Mouse (Mus musculus) G1E (cell line): ENCODE results near the gene D16Ertd472e. TPM values are rescaled to one million over a fixed set of nuclear protein-coding genes. Genes with fewer than 3 reads are reported as not detected.

Experiments used
- ATAC-seq: 2 replicates; pipeline ENCODE4 v1.8.0; 2016; ENCODE audit warnings: mild to moderate bottlenecking; ENCODE audit not compliant: insufficient number of reproducible peaks, poor library complexity, low FRiP score, severe bottlenecking; ENCODE audit errors: extremely low read depth
- DNase-seq: peaks from one replicate; pipeline ENCODE4 v3.0.0; 2012; ENCODE audit warnings: low spot score
- H3K27me3 ChIP-seq: 2 replicates; pipeline ENCODE4 v1.6.1; 2012; ENCODE audit warnings: mild to moderate bottlenecking, low read length, inconsistent platforms; ENCODE audit not compliant: insufficient read depth
- H3K36me3 ChIP-seq: replicated peaks from 2 replicates; pipeline ENCODE3; 2012; ENCODE audit warnings: mild to moderate bottlenecking, inconsistent platforms
- H3K4me1 ChIP-seq: 2 replicates; pipeline ENCODE4 v1.6.1; 2012; ENCODE audit warnings: low read depth, low read length, inconsistent platforms, mixed read lengths; ENCODE audit not compliant: insufficient read depth
- H3K4me3 ChIP-seq: 2 replicates; pipeline ENCODE4 v1.5.1; 2012; ENCODE audit warnings: low read depth, mild to moderate bottlenecking, inconsistent platforms, low read length, moderate library complexity, mixed read lengths
- H3K9me3 ChIP-seq: replicated peaks from 2 replicates; pipeline ENCODE4 v1.6.1; 2012; ENCODE audit warnings: inconsistent platforms
- CTCF ChIP-seq: IDR thresholded peaks from 2 replicates; pipeline ENCODE4 v1.5.1; 2012; ENCODE audit warnings: low read depth, low read length, inconsistent platforms, mixed read lengths
- GATA1 ChIP-seq: IDR thresholded peaks from 2 replicates; pipeline ENCODE4 v1.6.1; 2012; ENCODE audit warnings: borderline replicate concordance, low read length, inconsistent platforms, mixed read lengths
- GATA2 ChIP-seq: IDR thresholded peaks from 2 replicates; pipeline ENCODE4 v1.6.1; 2012; ENCODE audit warnings: low read depth, low read length, inconsistent platforms, borderline replicate concordance
- POLR2AphosphoS5 ChIP-seq: IDR thresholded peaks from 2 replicates; pipeline ENCODE4 v1.6.1; 2012; ENCODE audit warnings: low read depth, low read length, inconsistent platforms; ENCODE audit not compliant: insufficient replicate concordance
- TAL1 ChIP-seq: conservative IDR thresholded peaks from 2 replicates; pipeline ENCODE4 v1.6.1; 2012; ENCODE audit warnings: low read depth, low read length, inconsistent platforms, mixed read lengths
- polyA plus RNA-seq: library from polyadenylated mRNA; stranded (reverse); fragments of >175 nt; gene quantifications from 2 replicates; pipeline ENCODE4 v1.2.3, GENCODE M21; 2012
- total RNA-seq, 2 experiments: library from RNA; stranded (forward) in 1 of 2; stranded (reverse) in 1 of 2; fragments of 200-1000 nt in 1 of 2; fragments of >200 nt in 1 of 2; fragmentation: Nextera tagmentation in 1 of 2; gene quantifications; 2 replicates each; pipeline ENCODE4 v1.2.3; 2014 to 2017

Gene D16Ertd472e
- total and polyA plus RNA-seq, 3 experiments: not detected

DNA sequence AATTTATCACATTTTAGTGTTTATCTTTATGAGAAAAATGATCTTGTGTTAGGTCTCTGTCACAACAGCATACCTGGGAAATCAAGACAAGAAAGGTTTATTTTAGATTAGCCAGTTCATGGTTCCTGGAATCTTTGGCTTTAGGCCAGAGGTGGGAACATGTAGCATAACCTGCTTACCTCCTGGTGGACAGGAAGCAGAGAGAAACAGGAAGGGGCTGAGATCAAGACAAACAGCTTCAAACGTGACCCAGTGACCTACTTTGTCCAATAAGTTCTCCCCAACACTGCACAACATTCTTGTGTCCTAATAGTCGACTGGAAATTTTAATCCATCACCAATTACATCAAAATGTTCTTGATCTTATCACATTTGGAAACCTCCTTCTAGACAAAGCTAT is 19.9 kb upstream of the D16Ertd472e start:
- no peak overlapping the region for H3K4me3 ChIP-seq
- DNase-seq: no peak
- no peaks in the 10 kb centered on the region for H3K36me3 ChIP-seq
- H3K9me3 ChIP-seq: peaks cover 14% of the 10 kb centered on the region
- no peaks in the 10 kb centered on the region for H3K4me1 ChIP-seq
- TF ChIP-seq GATA2 (no peak), GATA1 (no peak), CTCF (no peak), TAL1 (no peak), POLR2AphosphoS5 (no peak)
- no peaks in the 10 kb centered on the region for H3K27me3 ChIP-seq
- no peak for ATAC-seq

DNA sequence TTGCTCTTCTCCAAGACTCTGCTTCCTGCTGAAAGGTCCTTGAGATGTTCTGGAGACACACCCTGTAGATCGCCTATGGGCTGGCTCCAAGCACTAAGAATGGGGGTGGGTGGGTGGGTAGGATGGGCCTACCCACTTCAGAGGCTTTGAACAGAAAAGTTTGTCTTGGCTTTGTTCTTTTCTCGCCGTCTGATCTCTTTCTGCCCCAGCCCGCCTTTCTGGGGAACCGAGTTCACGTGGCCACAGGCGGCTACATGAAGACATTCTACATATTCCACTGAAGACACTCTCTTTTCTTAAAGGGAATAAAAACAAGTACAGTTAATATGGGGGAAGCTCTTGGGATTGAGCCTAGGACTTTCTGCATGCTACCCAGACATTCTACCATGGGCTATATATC is 19.3 kb upstream of the D16Ertd472e start:
- no peak for TF ChIP-seq GATA1
- TF ChIP-seq GATA2: no peak
- TF ChIP-seq POLR2AphosphoS5: no peak
- no peak for TF ChIP-seq TAL1
- no peak for TF ChIP-seq CTCF

DNA sequence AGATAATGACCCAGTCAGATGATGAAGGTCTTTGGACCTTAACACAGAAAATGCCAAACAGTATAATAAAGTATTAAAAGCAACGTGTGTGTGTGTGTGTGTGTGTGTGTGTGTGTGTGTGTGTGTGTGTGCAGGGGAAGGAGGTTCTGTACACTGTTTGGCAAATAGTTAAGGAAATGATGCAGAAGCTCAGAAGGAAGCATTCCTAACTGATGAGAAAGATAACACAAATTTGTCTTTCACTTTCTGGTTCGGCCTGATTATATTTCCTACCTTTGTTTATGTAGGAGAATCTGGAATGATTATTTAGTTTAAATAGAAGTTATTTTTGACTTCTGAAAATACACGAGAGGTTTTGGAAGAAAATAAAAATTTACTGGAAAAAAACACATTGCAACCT is 17.6 kb upstream of the D16Ertd472e start:
- Histone ChIP-seq H3K9me3 (peaks cover 21% of the 10 kb centered on the region), H3K36me3 (no peaks in the 10 kb centered on the region), H3K27me3 (no peaks in the 10 kb centered on the region), H3K4me3 (no peak overlapping the region), H3K4me1 (no peaks in the 10 kb centered on the region)
- TF ChIP-seq GATA2 (no peak), TAL1 (no peak), POLR2AphosphoS5 (no peak), CTCF (no peak), GATA1 (no peak)
- no peak for ATAC-seq
- no peak for DNase-seq

More for the DNA sequence above, 19.3 kb upstream of the D16Ertd472e start:
- Histone ChIP-seq H3K4me1 (no peaks in the 10 kb centered on the region), H3K4me3 (no peak overlapping the region), H3K9me3 (peaks cover 14% of the 10 kb centered on the region), H3K36me3 (no peaks in the 10 kb centered on the region), H3K27me3 (no peaks in the 10 kb centered on the region)
- DNase-seq (no peak), ATAC-seq (no peak)

DNA sequence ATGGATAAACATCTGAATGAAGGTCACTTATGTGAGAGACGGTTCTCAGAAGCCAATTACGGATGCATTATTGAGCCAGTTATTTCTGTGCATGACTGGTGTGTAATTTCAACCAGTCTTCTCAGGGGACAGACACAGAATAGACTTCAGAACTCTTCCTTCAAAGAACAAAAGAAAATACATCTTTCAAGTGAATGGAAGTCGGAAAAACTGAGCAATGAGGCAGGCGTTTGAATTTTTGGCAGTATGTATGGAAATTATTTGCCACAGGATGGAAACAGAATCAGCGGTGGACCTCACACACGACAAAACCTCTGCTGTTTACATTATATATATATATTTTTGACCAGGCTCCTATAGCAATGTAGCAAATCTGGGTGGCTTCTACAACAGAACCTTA is 14.6 kb upstream of the D16Ertd472e start:
- H3K4me3 ChIP-seq: no peak overlapping the region
- no peak for TF ChIP-seq TAL1
- TF ChIP-seq GATA2: no peak
- TF ChIP-seq CTCF: no peak
- TF ChIP-seq GATA1: no peak
- no peak for TF ChIP-seq POLR2AphosphoS5
- no peaks in the 10 kb centered on the region for H3K27me3 ChIP-seq
- DNase-seq (no peak), ATAC-seq (no peak)
- H3K36me3 ChIP-seq: no peaks in the 10 kb centered on the region
- H3K4me1 ChIP-seq: no peaks in the 10 kb centered on the region
- H3K9me3 ChIP-seq: peaks cover 14% of the 10 kb centered on the region

GRCm38 (mm10) chr16:78588821-78589220 is 12.3 kb upstream of the D16Ertd472e start:
- ATAC-seq: no peak
- H3K36me3 ChIP-seq: no peaks in the 10 kb centered on the region
- no peaks in the 10 kb centered on the region for H3K4me1 ChIP-seq
- DNase-seq: no peak
- peaks cover 21% of the 10 kb centered on the region for H3K9me3 ChIP-seq
- TF ChIP-seq CTCF (no peak), TAL1 (no peak), GATA2 (no peak), GATA1 (no peak), POLR2AphosphoS5 (no peak)
- H3K27me3 ChIP-seq: no peaks in the 10 kb centered on the region
- H3K4me3 ChIP-seq: no peak overlapping the region

DNA sequence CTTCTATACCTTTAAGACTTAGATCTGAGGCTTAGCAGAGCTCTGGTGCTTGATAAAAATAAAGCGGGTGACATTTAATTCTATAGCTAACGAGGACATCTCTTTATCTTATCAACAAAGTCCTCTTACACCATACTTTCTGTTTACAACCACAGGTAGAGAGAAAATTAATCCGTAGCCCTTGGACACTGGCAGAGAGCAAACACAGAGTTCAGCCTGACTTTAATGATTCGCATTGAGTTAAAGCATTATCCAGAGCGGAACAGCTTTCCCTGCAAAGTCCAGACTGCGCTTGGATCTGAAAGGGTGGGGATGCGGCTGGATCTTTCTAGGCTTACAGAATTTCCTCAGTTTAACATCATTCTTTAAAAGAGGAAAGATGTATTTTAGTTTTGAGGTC is 10.1 kb upstream of the D16Ertd472e start:
- Histone ChIP-seq H3K4me3 (no peak overlapping the region), H3K9me3 (peaks cover 23% of the 10 kb centered on the region), H3K36me3 (no peaks in the 10 kb centered on the region), H3K4me1 (no peaks in the 10 kb centered on the region), H3K27me3 (no peaks in the 10 kb centered on the region)
- no peak for DNase-seq
- TF ChIP-seq GATA2 (no peak), TAL1 (no peak)
- no peak for ATAC-seq

- Histone ChIP-seq H3K4me3 (no peak overlapping the region), H3K4me1 (no peaks in the 10 kb centered on the region), H3K27me3 (no peaks in the 10 kb centered on the region), H3K36me3 (no peaks in the 10 kb centered on the region), H3K9me3 (peaks cover 23% of the 10 kb centered on the region)
- no peak for TF ChIP-seq GATA1
- TF ChIP-seq POLR2AphosphoS5: no peak
- TF ChIP-seq GATA2: no peak
- no peak for TF ChIP-seq TAL1
- no peak for TF ChIP-seq CTCF
- no peak for ATAC-seq
- no peak for DNase-seq
These were observed 9.3 kb upstream of the D16Ertd472e start for GRCm38 (mm10) chr16:78585664-78586397.
